Mouse (Mus musculus) adrenal gland, adult 8-10 months (tissue): Measurements from ENCODE around the gene Vmn2r73. TPM values are rescaled to one million over a fixed set of nuclear protein-coding genes. Genes with fewer than 3 reads are reported as not detected.
"Not testable (repeated sequence)": the region's sequence is repeated elsewhere in the genome, so short reads cannot be mapped to it uniquely, and the experiment has no call there.

Source experiments
- DNase-seq: peaks from one replicate; pipeline ENCODE4 v3.0.0; 2022
- total RNA-seq, 4 experiments: library from RNA; stranded (reverse); gene quantifications; 2 replicates each; pipeline ENCODE4 v1.2.4; 2022

The Vmn2r73 gene
- not detected for total RNA-seq

- no peak for DNase-seq
These were observed at the start of gene Vmn2r73 for GRCm38 (mm10) chr7:85876166-85876565. Vmn2r73 (minus strand) TSS chr7:85876266.

GRCm38 (mm10) chr7:85840090-85840948 is 35.7 kb downstream of the Vmn2r73 start:
- DNase-seq = no peak

GRCm38 (mm10) chr7:85818092-85818491 is 58.0 kb downstream of the Vmn2r73 start:
- not testable (repeated sequence) for DNase-seq

Other genes starting within 250 kb of the Vmn2r73 start
- gene Vmn2r72, start 121.2 kb downstream of the Vmn2r73 start, total RNA-seq = not detected
- gene Vmn2r74, start 85.4 kb upstream of the Vmn2r73 start, total RNA-seq = not detected